Mouse (Mus musculus): ENCODE measurements around the gene Mavs. TPM values are rescaled to one million over a fixed set of nuclear protein-coding genes. Genes with fewer than 3 reads are reported as not detected.
A peak's percentile ranks its signal among the peaks of the same experiment; 100 is the strongest.
"Not testable (repeated sequence)": the region's sequence is repeated elsewhere in the genome, so short reads cannot be mapped to it uniquely, and the experiment has no call there.

Gene Mavs
- total RNA-seq, 4 experiments from 2014 or later, result 45.2 to 50.0 (median 46.1) TPM

GRCm38 (mm10) chr2:131211026-131211615, 22.7 kb upstream of the Mavs start:
- DNase-seq, result no peak

GRCm38 (mm10) chr2:131213773-131214172, 20.1 kb upstream of the Mavs start:
- no peak for DNase-seq

DNA sequence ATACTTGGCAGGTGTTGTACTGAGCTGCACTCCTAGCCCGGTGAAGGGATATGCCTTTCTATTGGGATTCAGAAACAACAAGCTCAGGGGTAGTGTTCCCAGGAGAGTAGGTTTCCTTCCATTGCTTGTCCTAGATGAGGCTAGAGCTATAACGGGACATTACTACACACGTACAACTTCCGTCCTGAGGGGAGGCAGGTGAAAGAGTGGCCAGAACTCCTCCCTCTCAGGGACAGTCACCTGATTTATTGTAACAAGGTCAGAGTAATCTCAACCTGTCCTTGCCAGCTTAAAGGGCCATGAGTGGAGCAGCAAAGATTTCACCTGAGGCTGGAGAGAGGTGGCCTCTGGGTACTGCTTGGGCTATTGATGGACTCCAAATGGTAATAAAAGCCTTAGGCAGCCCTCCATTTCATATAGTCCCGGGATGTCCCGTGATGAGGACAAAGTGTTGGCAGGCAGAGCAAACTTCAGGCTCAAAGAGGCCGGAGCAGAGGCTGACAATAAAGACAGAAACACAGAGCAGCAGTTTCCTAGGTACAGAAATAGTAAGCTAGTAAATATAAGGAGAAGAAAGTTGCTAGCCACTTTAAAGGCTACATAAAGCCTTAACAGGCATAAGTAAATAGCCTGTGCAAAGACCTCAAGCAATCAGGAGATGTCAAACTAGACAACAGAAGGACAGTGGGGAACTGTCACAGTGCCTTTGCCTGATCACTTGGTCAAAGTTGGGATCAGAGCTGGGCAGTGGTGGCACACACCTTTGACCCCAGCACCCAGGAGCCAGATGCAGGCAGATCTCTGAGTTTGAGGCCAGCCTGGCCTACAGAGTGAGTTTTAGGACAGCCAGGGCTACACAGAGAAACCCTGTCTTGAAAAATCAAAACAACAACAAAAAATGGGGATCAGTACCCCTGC, 17.7 kb upstream of the Mavs start:
- no peak for DNase-seq

DNA sequence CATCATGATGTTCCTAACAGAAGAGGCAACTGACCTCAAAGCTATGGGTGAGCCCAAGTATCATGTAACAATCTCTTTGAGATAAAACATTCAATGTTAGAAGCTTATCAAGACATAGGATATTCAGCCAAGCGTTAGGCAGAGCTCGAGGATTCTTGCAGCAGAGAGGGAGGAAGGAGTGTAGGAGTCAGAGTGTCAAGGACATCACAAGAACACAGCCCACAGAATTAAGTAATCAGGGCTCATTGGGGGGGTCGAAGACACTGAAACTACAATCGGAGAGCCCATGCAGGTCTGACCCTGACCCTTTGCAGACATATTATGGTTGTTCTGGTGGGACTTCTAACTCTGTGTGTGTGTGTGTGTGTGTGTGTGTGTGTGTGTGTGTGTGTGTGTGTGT, 13.8 kb upstream of the Mavs start:
- DNase-seq, result no peak

GRCm38 (mm10) chr2:131221853-131222515, 11.9 kb upstream of the Mavs start:
- no peak for DNase-seq

DNA sequence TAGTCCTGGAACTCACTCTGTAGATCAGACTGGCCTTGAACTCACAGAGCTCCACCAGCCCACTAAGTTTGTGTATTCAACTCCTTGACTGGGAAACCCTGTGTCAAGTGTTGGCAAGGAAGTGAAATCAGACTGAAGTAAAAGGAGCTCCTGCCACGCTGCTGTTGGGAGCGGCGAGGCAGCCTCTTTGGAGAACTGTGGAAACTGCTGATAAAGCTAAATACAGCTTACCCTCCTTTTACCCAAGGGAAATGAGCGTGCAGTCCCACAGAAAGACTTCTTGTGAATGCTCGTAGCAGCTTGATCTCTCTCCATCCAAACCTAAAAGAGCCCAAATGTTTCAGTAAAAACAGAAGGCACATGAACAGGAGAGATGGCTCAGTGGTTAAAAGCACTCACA, 11.3 kb upstream of the Mavs start:
- DNase-seq, result no peak

DNA sequence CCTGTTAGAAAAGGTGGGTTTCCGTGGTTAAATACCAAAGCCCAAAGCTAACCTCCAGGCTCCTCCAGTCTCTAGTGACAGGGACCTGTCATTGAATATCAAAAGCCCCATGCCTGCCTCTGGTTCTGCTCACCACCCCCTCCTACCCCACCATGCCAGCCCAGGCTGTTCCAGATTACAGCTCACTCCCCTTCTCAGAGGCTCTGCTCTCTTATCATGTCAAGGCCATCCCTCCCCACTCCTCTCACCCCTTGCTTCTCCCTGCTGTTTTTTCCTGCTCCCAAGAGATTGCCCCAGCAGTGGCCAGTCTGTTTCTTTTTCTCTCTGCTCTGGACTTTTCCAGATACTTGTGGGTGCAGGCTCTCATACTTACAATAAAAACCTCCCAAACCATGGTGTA, 10.3 kb upstream of the Mavs start:
- no peak for DNase-seq

DNA sequence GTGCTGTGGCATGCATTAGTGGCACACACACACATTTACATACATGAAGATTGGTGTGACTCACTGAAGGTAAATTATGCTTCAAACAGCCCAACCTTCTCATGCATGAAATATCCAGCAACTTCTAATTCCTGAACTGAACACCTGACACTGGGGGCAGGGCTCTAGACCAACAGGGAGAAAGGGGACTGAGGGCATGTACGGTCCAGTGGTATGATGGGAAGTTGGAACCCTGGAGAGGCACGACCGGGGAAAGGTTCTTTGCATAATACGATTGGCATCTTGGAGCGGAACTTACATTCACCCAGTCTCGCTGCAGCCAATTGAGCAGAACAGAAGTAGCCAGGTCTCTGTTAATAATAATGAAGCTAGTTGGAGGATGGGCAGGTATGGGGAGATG, 8.7 kb upstream of the Mavs start:
- DNase-seq, result no peak

DNA sequence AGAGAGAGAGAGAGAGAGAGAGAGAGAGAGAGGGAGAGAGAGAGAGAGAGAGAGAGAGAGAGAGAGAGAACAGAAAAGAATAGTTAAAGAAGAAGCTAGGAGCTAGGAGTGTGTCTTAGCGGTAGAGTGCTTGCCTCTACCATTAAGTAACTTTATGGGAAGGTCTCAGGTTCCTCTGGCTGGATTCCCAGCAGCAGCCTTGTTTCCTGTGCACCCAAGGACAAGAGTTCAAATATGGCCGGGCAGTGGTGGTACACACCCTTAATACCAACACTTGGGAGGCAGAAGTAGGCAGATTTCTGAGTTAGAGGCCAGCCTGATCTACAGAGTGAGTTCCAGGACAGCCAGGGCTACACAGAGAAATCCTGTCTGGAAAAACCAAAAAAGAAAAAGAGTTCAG, 7.2 kb upstream of the Mavs start:
- not testable (repeated sequence) for DNase-seq

DNA sequence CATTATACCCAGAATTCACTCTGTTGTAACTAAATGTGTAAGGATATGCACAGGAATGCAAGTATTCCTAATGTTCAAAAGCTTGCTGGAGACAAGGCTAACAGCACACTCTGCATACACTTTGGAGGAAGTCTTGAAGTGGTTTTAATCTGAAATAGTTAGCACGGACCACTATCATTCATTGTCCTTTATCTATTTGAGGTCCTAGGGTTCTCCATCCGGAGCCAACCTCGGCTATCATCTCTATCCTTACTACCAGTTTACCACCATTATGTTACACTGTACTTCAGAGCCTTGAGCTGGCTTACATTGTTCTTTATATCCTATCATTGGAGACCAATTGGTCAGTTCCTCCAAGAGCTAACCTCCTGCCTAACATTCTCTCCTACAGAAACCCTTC, 6.6 kb upstream of the Mavs start:
- no peak for DNase-seq

GRCm38 (mm10) chr2:131232558-131232957, 1.3 kb upstream of the Mavs start:
- DNase-seq, result no peak

DNA sequence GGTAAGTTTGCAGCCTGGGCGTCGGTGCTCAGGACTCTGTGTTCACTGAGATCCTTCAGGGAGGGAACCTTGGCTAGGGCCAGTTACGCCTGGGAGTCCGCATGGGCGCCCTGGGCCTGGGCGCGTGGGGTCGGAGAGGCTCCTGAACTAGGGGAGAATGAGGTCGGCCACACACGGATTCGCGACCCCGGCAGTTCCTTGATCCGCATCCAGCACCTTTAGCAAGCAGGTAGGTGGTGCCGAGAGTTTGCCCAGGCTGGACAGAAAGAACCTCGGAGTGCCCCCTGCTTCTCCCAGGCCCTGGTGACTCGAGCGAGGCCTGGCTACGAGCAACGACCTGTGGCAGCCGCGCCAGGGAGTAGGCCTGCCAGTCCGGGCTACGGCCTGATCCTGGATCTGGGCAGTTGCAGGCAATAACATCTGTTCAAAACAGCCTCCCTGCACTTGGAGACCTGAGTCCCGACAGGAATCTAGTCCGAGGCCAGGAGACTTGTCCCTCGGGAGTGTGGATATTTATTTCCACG, 326 bp downstream of the Mavs start:
- DNase-seq, result no peak

DNA sequence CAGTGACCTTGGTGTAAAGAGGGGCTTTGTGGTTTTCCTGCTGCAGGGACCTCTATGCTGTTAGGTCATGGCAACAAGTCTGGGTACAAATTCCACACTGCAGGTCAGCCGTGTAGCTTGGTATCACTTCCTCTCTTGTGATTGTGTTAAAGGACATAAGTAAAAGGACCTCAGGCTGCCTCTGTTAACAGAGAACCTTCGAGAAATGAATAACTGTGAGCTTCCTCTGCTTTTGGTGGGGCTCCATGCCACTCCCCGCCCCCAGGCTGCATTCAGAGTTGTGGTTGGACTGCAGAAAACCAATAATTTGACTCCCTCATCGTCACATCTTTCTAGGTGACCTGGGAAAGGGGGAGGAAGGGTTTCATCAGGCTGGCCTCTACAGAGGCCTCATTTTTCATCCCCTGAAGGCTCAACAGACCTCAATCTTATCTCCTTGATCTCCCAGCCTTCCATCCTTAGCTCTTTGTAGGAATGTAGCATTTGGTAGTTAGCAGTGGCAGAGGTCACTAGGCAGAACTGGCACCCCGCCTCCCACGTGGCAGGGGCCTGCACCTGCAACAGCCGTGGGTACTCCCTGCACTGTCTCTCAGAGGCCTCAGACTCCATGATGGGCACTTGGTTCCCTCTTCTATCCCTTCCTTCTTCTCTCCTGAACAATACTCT, 1.2 kb downstream of the Mavs start:
- DNase-seq, result no peak

DNA sequence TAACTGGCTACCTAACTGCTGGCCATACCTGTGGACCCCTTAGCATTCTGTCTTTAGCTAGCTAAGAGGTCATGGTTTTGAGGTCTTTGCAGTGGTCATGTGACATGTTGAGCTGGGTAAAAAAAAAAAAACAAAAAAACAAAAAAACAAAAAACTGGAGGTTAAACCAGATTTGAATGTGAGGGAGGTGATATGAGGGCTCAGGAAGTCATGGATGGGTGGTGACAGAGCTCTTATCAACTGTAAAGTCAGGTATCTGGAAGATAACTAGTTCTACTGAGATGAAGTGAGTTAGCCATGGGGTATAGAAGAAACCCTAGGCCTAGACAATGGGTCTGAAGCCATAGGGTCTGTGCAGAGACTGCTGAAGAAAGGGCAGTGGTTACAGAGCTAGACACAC, 8.3 kb downstream of the Mavs start:
- no peak for DNase-seq

- DNase-seq, result no peak
These were observed 9.1 kb downstream of the Mavs start for GRCm38 (mm10) chr2:131242929-131243328.

- DNase-seq, result peak; percentile 60
These were observed 19.9 kb downstream of the Mavs start for GRCm38 (mm10) chr2:131253681-131254328.

DNA sequence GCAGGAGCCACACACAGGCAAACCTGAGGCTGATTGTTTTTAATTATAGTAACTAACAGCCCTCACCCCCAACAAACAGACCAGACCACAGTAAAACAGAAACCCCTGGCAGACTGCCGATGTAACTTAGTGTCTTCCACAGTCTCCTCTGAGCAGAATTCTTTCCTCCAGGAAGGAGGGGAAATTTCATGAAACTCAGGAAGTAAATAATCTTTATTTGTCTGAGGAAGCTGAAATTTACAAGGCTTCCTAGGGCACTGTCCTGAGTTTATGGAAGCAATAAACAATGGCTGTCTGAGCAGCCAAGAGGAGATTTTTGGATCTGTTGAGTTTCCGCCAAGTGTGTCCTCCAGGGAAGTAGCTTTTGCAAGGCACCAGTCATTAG, 20.5 kb downstream of the Mavs start:
- DNase-seq, result no peak

GRCm38 (mm10) chr2:131255738-131256137, 21.9 kb downstream of the Mavs start:
- no peak for DNase-seq

- DNase-seq, result no peak
These were observed 24.8 kb downstream of the Mavs start for GRCm38 (mm10) chr2:131258693-131259092.

GRCm38 (mm10) chr2:131260544-131261307, 26.9 kb downstream of the Mavs start:
- DNase-seq, result no peak

GRCm38 (mm10) chr2:131261481-131262212, 27.8 kb downstream of the Mavs start:
- no peak for DNase-seq
